Mouse (Mus musculus) testis, adult 2 months (tissue): ENCODE data around the gene Vmn1r123. TPM values are rescaled to one million over a fixed set of nuclear protein-coding genes. Genes with fewer than 3 reads are reported as not detected.
"Not testable (repeated sequence)": the region's sequence is repeated elsewhere in the genome, so short reads cannot be mapped to it uniquely, and the experiment has no call there.

ENCODE experiments used
- H3K27ac ChIP-seq: fragments of 200-500 bp; 2 replicates; pipeline ENCODE4 v1.5.1; 2012; ENCODE audit warnings: low read depth, low read length; ENCODE audit not compliant: control insufficient read depth, insufficient read depth
- H3K27me3 ChIP-seq: fragments of 200-500 bp; 2 replicates; pipeline ENCODE4 v1.6.1; 2012; ENCODE audit warnings: mild to moderate bottlenecking, low read length, moderate library complexity; ENCODE audit not compliant: control insufficient read depth, insufficient read depth
- H3K36me3 ChIP-seq: fragments of 200-500 bp; 2 replicates; pipeline ENCODE4 v1.6.1; 2012; ENCODE audit warnings: mild to moderate bottlenecking, low read length; ENCODE audit not compliant: control insufficient read depth, insufficient read depth
- H3K4me1 ChIP-seq: fragments of 200-500 bp; 2 replicates; pipeline ENCODE4 v1.6.1; 2012; ENCODE audit warnings: low read length; ENCODE audit not compliant: control insufficient read depth, insufficient read depth
- H3K4me3 ChIP-seq: fragments of 200-500 bp; 2 replicates; pipeline ENCODE4 v1.5.1; 2012; ENCODE audit warnings: low read depth, mild to moderate bottlenecking, low read length, moderate library complexity, mixed read lengths; ENCODE audit not compliant: control insufficient read depth
- polyA plus RNA-seq: library from polyadenylated mRNA; depleted of rRNA; stranded (reverse); fragments of >200 nt; gene quantifications from 2 replicates; pipeline ENCODE4 v1.2.3, GENCODE M21; 2012; rRNA removed

Gene Vmn1r123
- polyA plus RNA-seq, result not detected in 2 replicates

- H3K4me1 ChIP-seq, H3K27me3 ChIP-seq, H3K27ac ChIP-seq, H3K4me3 ChIP-seq, H3K36me3 ChIP-seq: not testable (repeated sequence)
Observed at GRCm38 (mm10) chr7:21161885-21162284, at the start of gene Vmn1r123. Vmn1r123 (plus strand) TSS chr7:21162185.

- H3K4me1 ChIP-seq, H3K4me3 ChIP-seq, H3K36me3 ChIP-seq, H3K27me3 ChIP-seq, H3K27ac ChIP-seq: not testable (repeated sequence)
Observed at GRCm38 (mm10) chr7:21134028-21134427, 28.0 kb upstream of the Vmn1r123 start, which contains the start of gene Vmn1r122. Vmn1r122 (minus strand) TSS chr7:21134128.

- H3K27ac ChIP-seq, H3K4me3 ChIP-seq, H3K27me3 ChIP-seq, H3K36me3 ChIP-seq, H3K4me1 ChIP-seq: not testable (repeated sequence)
Observed at GRCm38 (mm10) chr7:21190323-21190722, 28.3 kb downstream of the Vmn1r123 start, which contains the start of gene Gm5157. Gm5157 (minus strand) TSS chr7:21190423.

Other genes starting within 250 kb of the Vmn1r123 start
- not detected in 2 replicates for gene Vmn1r118, start 249.8 kb upstream of the Vmn1r123 start, polyA plus RNA-seq
- not detected in 2 replicates for gene Vmn1r119, start 149.7 kb upstream of the Vmn1r123 start, polyA plus RNA-seq
- not detected in 2 replicates for gene Vmn1r120, start 108.4 kb upstream of the Vmn1r123 start, polyA plus RNA-seq
- gene Vmn1r121, start 63.7 kb upstream of the Vmn1r123 start, polyA plus RNA-seq, result not detected in 2 replicates
- not detected in 2 replicates for gene Vmn1r122, start 28.1 kb upstream of the Vmn1r123 start, polyA plus RNA-seq
- gene Gm5157, start 28.2 kb downstream of the Vmn1r123 start, polyA plus RNA-seq, result not detected in 2 replicates
- gene Vmn1r124, start 98.4 kb downstream of the Vmn1r123 start, polyA plus RNA-seq, result not detected in 2 replicates
- not detected in 2 replicates for gene Vmn1r125, start 110.0 kb downstream of the Vmn1r123 start, polyA plus RNA-seq
- gene Vmn1r126, start 139.3 kb downstream of the Vmn1r123 start, polyA plus RNA-seq, result not detected in 2 replicates
- gene Vmn1r127, start 157.7 kb downstream of the Vmn1r123 start, polyA plus RNA-seq, result not detected in 2 replicates
- not detected in 2 replicates for gene Vmn1r128, start 187.2 kb downstream of the Vmn1r123 start, polyA plus RNA-seq
- gene Vmn1r129, start 199.1 kb downstream of the Vmn1r123 start, polyA plus RNA-seq, result not detected in 2 replicates